Mouse (Mus musculus): ENCODE results near the gene Cd8a. TPM values are rescaled to one million over a fixed set of nuclear protein-coding genes. Genes with fewer than 3 reads are reported as not detected.

Gene Cd8a
- polyA plus RNA-seq, 1 experiment from 2014 or later: not detected

DNA sequence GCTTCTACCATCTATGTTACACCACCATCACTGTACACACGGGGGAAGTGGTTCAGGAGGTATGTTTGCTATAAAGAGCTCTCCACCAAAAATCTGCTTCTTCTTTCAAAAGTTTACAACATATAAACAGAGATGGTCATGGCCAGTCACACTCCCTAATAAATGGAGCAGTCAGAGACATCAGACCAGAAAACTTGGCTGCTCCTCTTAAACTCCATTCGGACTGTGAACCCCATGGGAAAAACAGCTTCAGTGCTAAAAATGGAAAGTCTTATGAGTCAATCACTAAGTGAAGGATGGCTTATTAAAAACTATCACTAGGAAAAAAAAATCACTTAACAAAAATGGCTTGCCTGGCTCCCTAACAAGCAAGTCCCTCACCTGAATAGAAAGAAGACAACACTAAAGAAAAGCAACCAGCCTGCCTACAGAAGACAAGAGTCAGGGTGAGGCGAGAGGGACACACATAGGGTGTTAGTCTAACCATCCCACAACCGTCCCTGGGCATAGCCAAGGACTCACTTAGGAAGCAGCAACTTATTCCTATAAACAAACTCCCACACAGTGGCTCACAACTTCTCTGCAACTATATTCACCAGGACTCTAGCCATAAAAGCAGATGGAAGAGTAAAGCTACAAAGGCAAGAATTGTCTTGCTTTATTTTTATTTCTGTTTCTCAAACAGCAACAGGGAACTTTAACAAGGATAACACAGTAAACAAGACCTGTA is 54.9 kb downstream of the Cd8a start:
- Histone ChIP-seq H3K27me3 (ENCODE audit: control insufficient read depth, insufficient read depth, low read length) (no peaks in the 10 kb centered on the region), H3K9ac (replicated peaks; ENCODE audit: low read length) (no peak overlapping the region), H3K4me3 (ENCODE audit: low read depth, low read length) (no peak overlapping the region), H3K36me3 (replicated peaks; ENCODE audit: control insufficient read depth, insufficient read depth, low read depth, low read length) (no peaks in the 10 kb centered on the region; the same call in 1 of the 2 replicates), H3K4me2 (ENCODE audit: low read depth, low read length) (no peak overlapping the region), H3K27ac (replicated peaks; ENCODE audit: low read depth, low read length) (no peak overlapping the region), H3K9me3 (replicated peaks; ENCODE audit: control insufficient read depth, low read length) (no peaks in the 10 kb centered on the region), H3K4me1 (ENCODE audit: control insufficient read depth, insufficient read depth, low read length) (peaks cover 2% of the 10 kb centered on the region; the same call in 1 of the 2 replicates)
- ATAC-seq (replicated peaks; ENCODE audit: insufficient number of reproducible peaks, low FRiP score, low TSS enrichment, low read depth) (no peak), DNase-seq (ENCODE audit: low spot score) (no peak)
- 86% methylated on average over 4 of the region's 4 CpGs for WGBS

Other genes with a start within 250 kb of the Cd8a start
- gene Thnsl2, start 229.0 kb upstream of the Cd8a start, polyA plus RNA-seq (2014; fragmentation: Nextera tagmentation; extraction: Ambion mirVana): 4.3 and 4.8 TPM in 2 replicates
- gene Fabp1, start 173.6 kb upstream of the Cd8a start, polyA plus RNA-seq (2014; fragmentation: Nextera tagmentation; extraction: Ambion mirVana): not detected in 2 replicates
- 35.7 and 41.1 TPM in 2 replicates for gene Krcc1, start 101.8 kb upstream of the Cd8a start, polyA plus RNA-seq (2014; fragmentation: Nextera tagmentation; extraction: Ambion mirVana)
- 0.63 and 1.6 TPM in 2 replicates for gene Smyd1, start 51.2 kb upstream of the Cd8a start, polyA plus RNA-seq (2014; fragmentation: Nextera tagmentation; extraction: Ambion mirVana)
- not detected in 2 replicates for gene Cd8b1, start 50.6 kb upstream of the Cd8a start, polyA plus RNA-seq (2014; fragmentation: Nextera tagmentation; extraction: Ambion mirVana)
- gene Rmnd5a, start 67.2 kb downstream of the Cd8a start, polyA plus RNA-seq (2014; fragmentation: Nextera tagmentation; extraction: Ambion mirVana): 9.8 and 11.2 TPM in 2 replicates
- 17.3 and 19.1 TPM in 2 replicates for gene Rnf103, start 120.5 kb downstream of the Cd8a start, polyA plus RNA-seq (2014; fragmentation: Nextera tagmentation; extraction: Ambion mirVana)
- gene Chmp3, start 170.4 kb downstream of the Cd8a start, polyA plus RNA-seq (2014; fragmentation: Nextera tagmentation; extraction: Ambion mirVana): 53.6 and 53.8 TPM in 2 replicates

Measured in embryonic facial prominence, embryonic 11.5 days (tissue).